Mouse (Mus musculus): ENCODE data around the gene Gm2956.
"Not testable (repeated sequence)": the region's sequence is repeated elsewhere in the genome, so short reads cannot be mapped to it uniquely, and the experiment has no call there.

DNA sequence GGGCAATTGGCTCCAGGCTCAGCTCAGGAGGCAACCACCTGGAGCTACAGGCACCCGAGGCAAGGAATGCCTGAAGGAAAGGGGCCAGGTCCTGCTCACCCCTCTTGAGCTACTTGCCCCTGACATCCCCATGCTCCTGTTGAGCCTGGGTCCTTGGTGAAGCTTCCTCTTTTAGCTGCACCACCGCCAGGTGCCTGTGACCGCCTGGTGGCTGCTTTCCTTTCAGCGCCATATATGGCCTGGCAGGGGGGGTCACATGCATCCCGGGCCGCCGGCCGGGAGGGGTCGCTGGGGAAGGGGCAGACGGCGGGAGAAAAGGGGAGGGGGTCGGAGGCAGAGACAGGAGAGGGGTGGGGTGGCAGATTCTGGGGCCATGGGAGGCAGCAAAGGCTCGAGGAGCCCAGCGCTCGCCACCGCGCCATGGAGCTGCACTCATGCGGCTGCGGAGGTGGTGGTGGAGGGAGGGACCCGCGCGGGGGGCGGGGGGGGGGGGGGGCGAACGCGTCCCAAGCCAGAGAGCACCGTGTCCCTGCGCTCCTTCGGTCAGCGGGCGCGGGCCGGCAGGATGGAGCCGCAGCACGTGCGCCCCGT is at the start of gene Gm2956:
- TF ChIP-seq POLR2A (IDR thresholded peaks at IDR 0.05; ENCODE audit: control insufficient read depth, low read depth, low read length); CTCF (IDR thresholded peaks at IDR 0.05; ENCODE audit: control insufficient read depth, insufficient read depth, insufficient replicate concordance, low read depth, low read length): not testable (repeated sequence)

Data from testis, adult 2 months (tissue).